Mouse (Mus musculus) neural tube, embryonic 12.5 days (tissue): ENCODE measurements around the gene Pfas. TPM values are rescaled to one million over a fixed set of nuclear protein-coding genes. Genes with fewer than 3 reads are reported as not detected.
A peak's percentile ranks its signal among the peaks of the same experiment; 100 is the strongest.
"Not testable (repeated sequence)": the region's sequence is repeated elsewhere in the genome, so short reads cannot be mapped to it uniquely, and the experiment has no call there.

Experiments used
- ATAC-seq: fragments of 200-750 bp; cut with Nextera tagmentation; 2 replicates; pipeline ENCODE4 v1.8.0; 2017; ENCODE audit warnings: low read depth, mild to moderate bottlenecking, moderate TSS enrichment, moderate library complexity; ENCODE audit not compliant: low FRiP score
- H3K27ac ChIP-seq: fragments of 300-500 bp; sonication (generic); 2 replicates; pipeline ENCODE4 v1.5.1; 2016
- H3K27me3 ChIP-seq: fragments of 300-500 bp; sonication (generic); replicated peaks from 2 replicates; pipeline ENCODE4 v1.6.1; 2016; ENCODE audit warnings: mild to moderate bottlenecking
- H3K36me3 ChIP-seq: fragments of 300-500 bp; sonication (generic); 2 replicates; pipeline ENCODE4 v1.6.1; 2016; ENCODE audit warnings: mild to moderate bottlenecking
- H3K4me1 ChIP-seq: fragments of 300-500 bp; sonication (generic); 2 replicates; pipeline ENCODE4 v1.6.1; 2016
- H3K4me2 ChIP-seq: fragments of 300-500 bp; sonication (generic); replicated peaks from 2 replicates; pipeline ENCODE4 v1.6.1; 2016; ENCODE audit warnings: mild to moderate bottlenecking
- H3K4me3 ChIP-seq: fragments of 300-500 bp; sonication (generic); 2 replicates; pipeline ENCODE4 v1.5.1; 2016
- H3K9ac ChIP-seq: fragments of 300-500 bp; sonication (generic); 2 replicates; pipeline ENCODE4 v1.6.1; 2016; ENCODE audit warnings: mild to moderate bottlenecking
- H3K9me3 ChIP-seq: fragments of 300-500 bp; sonication (generic); 2 replicates; pipeline ENCODE4 v1.6.1; 2016; ENCODE audit warnings: mild to moderate bottlenecking
- WGBS: fragments of 180-500 bp; shearing (Covaris S2); methylation state at CpG from one replicate; pipeline ENCODE4 v1.1.7; 2016; 5-methylcytosine and 5-hydroxymethylcytosine counted together
- polyA plus RNA-seq: library from polyadenylated mRNA; unstranded; fragments of >200 nt; fragmentation: Nextera tagmentation; extraction: Ambion mirVana; gene quantifications from 2 replicates; pipeline ENCODE4 v1.2.1, GENCODE M21; 2016

The Pfas gene
- polyA plus RNA-seq, 1 experiment from 2014 or later, result 26.3 TPM

DNA sequence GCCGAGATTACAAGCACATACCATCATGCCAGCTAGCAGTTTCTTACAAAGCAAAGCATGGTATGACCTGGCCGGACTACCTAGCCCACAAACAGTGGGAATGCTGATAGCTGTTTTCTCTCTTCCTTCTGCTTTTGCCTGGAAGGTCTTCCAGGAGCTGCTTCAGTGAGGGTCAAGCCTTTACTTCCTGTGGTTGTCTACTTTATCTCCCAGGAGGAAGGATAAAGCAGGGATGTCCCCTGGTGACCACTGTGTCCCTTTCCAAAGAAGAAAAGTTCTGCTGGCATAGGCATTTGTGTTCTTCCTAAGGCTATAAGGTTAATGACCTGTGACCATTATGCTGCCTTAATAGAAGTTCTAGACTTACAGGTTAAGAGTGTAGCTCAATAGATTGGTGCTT lies 44.9 kb downstream of the Pfas start:
- H3K9me3 ChIP-seq, result no peaks in the 10 kb centered on the region
- no peak for ATAC-seq
- no peak overlapping the region for H3K4me3 ChIP-seq
- H3K27me3 ChIP-seq, result no peaks in the 10 kb centered on the region
- no peak overlapping the region for H3K4me2 ChIP-seq
- WGBS, result 82% methylated on average over 2 of the region's 2 CpGs
- H3K36me3 ChIP-seq, result no peaks in the 10 kb centered on the region
- H3K27ac ChIP-seq, result no peak overlapping the region
- peaks cover 11% of the 10 kb centered on the region for H3K4me1 ChIP-seq
- no peak overlapping the region for H3K9ac ChIP-seq

DNA sequence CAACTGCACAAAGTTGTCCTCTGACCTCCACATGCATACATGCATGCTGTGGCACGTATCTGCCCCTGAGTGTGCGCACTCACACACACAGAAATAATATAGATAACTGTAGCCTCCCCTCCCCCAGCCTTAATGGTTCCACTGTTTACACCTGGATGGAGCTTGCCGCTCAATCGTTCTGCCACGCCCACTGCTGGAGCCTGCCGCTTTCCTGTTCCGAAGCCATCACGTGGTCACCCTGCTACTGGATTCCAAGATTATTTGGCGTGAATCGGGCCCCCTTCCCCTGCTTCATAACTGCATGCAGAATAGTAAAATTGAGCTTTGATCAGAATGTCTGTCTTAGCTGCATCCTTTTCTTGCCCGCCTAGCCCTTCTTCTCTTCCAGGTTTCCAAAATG lies 46.1 kb downstream of the Pfas start:
- not testable (repeated sequence) for H3K4me1 ChIP-seq
- 26% methylated on average over 11 of the region's 11 CpGs for WGBS

DNA sequence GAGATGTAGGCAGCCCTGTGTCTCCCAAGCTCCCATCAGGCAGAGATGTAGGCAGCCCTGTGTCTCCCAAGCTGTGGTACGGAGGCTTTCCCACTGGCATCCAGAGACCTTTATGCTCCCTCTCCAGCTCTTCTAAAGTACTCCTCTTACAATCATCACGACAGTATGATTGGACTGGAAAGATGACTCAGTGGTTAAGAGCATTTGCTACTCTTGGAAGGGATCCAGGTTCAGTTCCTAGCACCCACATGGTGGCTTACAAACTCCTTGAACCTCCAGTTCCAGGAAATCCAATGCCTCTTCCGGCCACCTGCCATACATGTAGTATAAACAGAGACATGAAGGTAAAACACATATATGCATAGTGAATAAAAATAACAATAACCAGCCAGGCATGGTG lies 46.7 kb downstream of the Pfas start:
- Histone ChIP-seq H3K36me3 (no peaks in the 10 kb centered on the region), H3K4me2 (no peak overlapping the region), H3K4me3 (no peak overlapping the region), H3K9me3 (no peaks in the 10 kb centered on the region), H3K27ac (no peak overlapping the region), H3K27me3 (peaks cover 10% of the 10 kb centered on the region), H3K9ac (no peak overlapping the region), H3K4me1 (no peaks in the 10 kb centered on the region)
- WGBS, result 84% methylated on average over 3 of the region's 3 CpGs
- no peak for ATAC-seq

More for the DNA sequence above, 46.1 kb downstream of the Pfas start:
- not testable (repeated sequence) for H3K27me3 ChIP-seq, H3K9ac ChIP-seq, H3K27ac ChIP-seq, H3K9me3 ChIP-seq, ATAC-seq, H3K36me3 ChIP-seq, H3K4me2 ChIP-seq, H3K4me3 ChIP-seq

DNA sequence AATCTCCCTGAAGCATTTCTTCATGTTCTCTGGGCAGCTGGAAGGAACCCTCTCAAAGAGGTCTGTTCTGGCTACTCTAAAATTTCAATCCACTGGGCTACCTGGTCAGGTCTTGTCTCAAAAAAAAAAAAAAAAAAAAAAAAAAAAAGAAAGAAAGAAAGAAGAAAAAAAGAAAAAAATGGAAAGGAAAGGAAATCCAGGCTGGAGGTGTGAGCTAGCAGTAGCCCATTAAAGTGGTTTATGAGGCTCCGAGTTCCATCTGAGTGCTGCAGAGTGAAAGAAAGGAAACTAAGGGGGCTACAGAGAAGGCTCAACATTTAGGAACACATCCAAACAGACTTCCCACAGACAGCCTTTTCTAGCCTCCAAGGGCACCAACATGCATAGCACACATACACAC lies 50.3 kb downstream of the Pfas start:
- peaks cover 17% of the 10 kb centered on the region for H3K4me1 ChIP-seq
- ATAC-seq, result no peak
- no peak overlapping the region for H3K4me2 ChIP-seq
- no peak overlapping the region for H3K27ac ChIP-seq
- no peak overlapping the region for H3K4me3 ChIP-seq
- 57% methylated on average over 1 of the region's 1 CpGs for WGBS
- no peaks in the 10 kb centered on the region for H3K36me3 ChIP-seq
- no peaks in the 10 kb centered on the region for H3K9me3 ChIP-seq
- H3K9ac ChIP-seq, result no peak overlapping the region
- peaks cover 40% of the 10 kb centered on the region for H3K27me3 ChIP-seq

DNA sequence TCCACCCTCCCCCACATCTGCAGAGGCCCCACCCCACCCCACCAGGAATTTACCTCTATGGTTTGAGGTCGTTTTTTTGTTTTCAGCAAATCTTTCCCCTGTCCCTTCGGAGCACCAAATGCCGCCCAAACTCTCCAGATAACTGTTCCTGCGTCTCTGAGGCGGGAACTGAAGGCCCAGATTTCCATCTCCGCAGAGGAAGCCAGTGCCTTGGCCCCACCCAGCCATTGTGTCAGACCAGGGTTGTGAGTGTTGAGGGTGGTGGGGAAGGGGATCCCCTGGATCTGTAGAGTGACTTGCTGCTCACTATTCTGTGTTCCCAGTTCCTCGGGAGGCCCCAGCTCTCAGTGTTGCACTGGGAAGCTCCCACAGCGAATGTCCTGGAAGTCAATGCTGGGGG lies 51.0 kb downstream of the Pfas start, which contains the start of gene Arhgef15:
Arhgef15 (minus strand) TSS at position 173 of the 400 bp plus-strand sequence.
- Histone ChIP-seq H3K9ac (no peak within 1 kb of the TSS), H3K27ac (no peak within 1 kb of the TSS)

DNA sequence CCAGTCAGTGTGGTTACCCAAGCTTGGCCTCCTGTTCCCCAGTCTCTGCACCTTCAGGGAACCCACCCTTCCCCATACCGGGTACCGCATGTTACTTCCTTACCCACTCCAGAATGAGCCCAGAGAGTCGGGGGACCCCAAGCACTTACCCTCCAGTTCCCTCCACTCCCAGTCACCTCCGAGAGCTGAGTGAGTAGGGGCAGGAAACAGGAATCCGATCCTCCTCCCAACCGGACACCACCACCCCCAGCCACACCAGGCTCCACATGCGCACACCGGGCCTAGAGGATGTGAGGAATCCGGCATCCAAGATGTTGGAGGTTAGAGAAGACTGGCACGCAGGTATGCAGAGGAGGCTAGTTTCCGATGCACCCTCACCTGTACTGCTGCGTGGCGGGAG lies 51.6 kb downstream of the Pfas start:
- Histone ChIP-seq H3K36me3 (no peaks in the 10 kb centered on the region), H3K4me1 (peaks cover 17% of the 10 kb centered on the region), H3K9ac (no peak overlapping the region), H3K4me3 (no peak overlapping the region), H3K9me3 (no peaks in the 10 kb centered on the region), H3K27me3 (peaks cover 45% of the 10 kb centered on the region), H3K4me2 (no peak overlapping the region), H3K27ac (no peak overlapping the region)
- ATAC-seq, result no peak
- WGBS, result 39% methylated on average over 13 of the region's 13 CpGs

More for the DNA sequence above, 51.0 kb downstream of the Pfas start, which contains the start of gene Arhgef15:
- H3K27me3 ChIP-seq, result peaks cover 41% of the 10 kb centered on the region
- 37% methylated on average over 8 of the region's 8 CpGs for WGBS
- no peaks in the 10 kb centered on the region for H3K9me3 ChIP-seq
- ATAC-seq, result no peak
- H3K4me1 ChIP-seq, result peaks cover 17% of the 10 kb centered on the region
- H3K4me2 ChIP-seq, result no peak within 1 kb of the TSS
- no peak within 1 kb of the TSS for H3K4me3 ChIP-seq
- H3K36me3 ChIP-seq, result no peaks in the 10 kb centered on the region

DNA sequence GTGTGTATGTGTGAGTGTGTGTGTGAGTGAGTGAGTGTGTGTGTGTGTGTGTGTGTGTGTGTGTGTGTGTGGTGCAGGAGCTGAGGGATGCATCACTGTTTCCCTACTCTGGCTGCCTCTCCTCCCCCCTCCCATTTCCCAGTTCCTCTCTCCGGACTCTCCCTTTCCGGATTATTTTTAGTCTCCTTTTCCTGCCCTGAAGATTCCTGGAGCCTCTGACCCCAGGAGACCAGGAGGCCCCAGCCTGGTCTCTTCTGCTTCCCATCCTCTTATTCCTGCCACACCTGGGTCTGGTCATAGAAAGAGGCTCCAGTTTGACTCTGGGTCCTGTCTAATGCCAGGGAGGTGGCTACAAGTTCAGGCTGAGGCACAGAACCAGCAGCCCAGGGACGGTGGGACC lies 52.2 kb downstream of the Pfas start:
- WGBS, result 39% methylated on average over 3 of the region's 3 CpGs
- H3K4me2 ChIP-seq, result no peak overlapping the region

DNA sequence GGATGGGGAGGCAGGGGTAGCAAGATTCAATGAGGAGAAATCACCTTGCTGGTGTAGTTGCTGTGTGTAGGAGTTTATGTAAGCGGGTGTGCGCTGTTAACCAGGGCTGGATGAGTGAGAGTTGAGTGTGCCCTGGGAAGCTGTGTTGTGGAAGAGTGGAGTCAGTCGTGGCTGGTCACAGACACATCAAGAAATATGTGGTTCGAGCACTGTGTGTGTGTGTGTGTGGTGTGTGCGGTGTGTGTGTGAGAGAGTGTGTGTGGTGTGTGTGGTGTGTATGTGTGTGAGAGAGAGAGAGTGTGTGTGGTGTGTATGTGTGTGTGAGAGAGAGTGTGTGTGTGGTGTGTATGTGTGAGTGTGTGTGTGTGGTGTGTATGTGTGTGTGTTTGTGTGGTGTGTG lies 52.8 kb downstream of the Pfas start:
- no peaks in the 10 kb centered on the region for H3K9me3 ChIP-seq
- no peak overlapping the region; the same call in 1 of the 2 replicates for H3K4me3 ChIP-seq
- H3K36me3 ChIP-seq, result no peaks in the 10 kb centered on the region
- no peak overlapping the region for H3K9ac ChIP-seq
- H3K27ac ChIP-seq, result no peak overlapping the region
- peak overlapping the region; percentile 57 for H3K4me2 ChIP-seq
- 75% methylated on average over 5 of the region's 5 CpGs for WGBS
- peaks cover 17% of the 10 kb centered on the region for H3K4me1 ChIP-seq
- peaks cover 48% of the 10 kb centered on the region for H3K27me3 ChIP-seq
- no peak for ATAC-seq

More for the DNA sequence above, 52.2 kb downstream of the Pfas start:
- no peak overlapping the region for H3K4me3 ChIP-seq
- no peak overlapping the region for H3K27ac ChIP-seq
- no peak for ATAC-seq
- H3K9ac ChIP-seq, result no peak overlapping the region
- peaks cover 17% of the 10 kb centered on the region for H3K4me1 ChIP-seq
- no peaks in the 10 kb centered on the region for H3K36me3 ChIP-seq
- peaks cover 48% of the 10 kb centered on the region for H3K27me3 ChIP-seq
- no peaks in the 10 kb centered on the region for H3K9me3 ChIP-seq

DNA sequence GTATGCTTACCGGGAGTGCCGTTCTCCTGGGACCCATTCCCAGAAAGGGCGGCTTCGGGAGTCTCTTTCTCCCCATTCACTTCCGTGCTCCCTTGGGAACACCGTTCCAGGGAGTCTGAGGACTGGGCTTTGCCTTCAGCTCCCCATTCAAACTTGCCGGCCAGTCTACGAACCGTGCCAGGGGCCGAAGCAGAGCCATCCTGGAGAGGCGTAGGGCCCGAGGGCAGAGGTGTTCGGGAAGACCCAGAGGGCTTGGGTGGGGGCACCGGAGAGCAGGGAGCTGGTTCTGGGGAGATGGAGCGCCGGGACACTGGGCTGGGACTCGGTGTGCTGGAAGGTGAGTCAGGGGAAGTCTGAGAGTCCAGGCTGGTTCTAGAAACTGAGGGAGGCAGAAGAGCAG lies 53.9 kb downstream of the Pfas start:
- H3K27ac ChIP-seq, result no peak overlapping the region
- no peak for ATAC-seq
- H3K9ac ChIP-seq, result peak overlapping the region; percentile 50; the same call in 1 of the 2 replicates
- peaks cover 17% of the 10 kb centered on the region for H3K4me1 ChIP-seq
- H3K9me3 ChIP-seq, result no peaks in the 10 kb centered on the region
- peak overlapping the region; percentile 57 for H3K4me2 ChIP-seq
- WGBS, result 2% methylated on average over 17 of the region's 17 CpGs
- H3K4me3 ChIP-seq, result peak overlapping the region; percentile 27
- H3K27me3 ChIP-seq, result peaks cover 51% of the 10 kb centered on the region
- no peaks in the 10 kb centered on the region for H3K36me3 ChIP-seq

DNA sequence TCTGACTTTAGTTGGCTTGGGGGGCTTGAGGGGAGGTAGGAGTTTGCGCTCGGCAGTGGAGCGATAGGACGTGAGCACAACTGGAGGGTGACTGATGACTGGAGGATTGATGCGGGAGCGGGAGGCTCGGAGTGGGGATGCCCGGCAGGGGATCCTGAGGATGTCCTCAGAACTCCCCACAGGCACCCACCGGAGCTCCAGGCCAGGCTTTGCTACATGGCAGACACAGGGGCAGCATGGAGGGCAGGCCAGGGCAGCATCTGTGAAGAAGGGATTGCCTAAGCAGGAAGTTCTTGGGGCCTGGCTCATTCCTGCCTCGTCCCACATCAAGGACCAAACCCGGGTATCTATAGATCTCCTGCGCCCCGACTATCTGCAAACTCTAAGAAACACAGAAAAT lies 54.4 kb downstream of the Pfas start:
- H3K36me3 ChIP-seq, result no peaks in the 10 kb centered on the region
- no peak overlapping the region for H3K27ac ChIP-seq
- H3K9me3 ChIP-seq, result no peaks in the 10 kb centered on the region
- WGBS, result 5% methylated on average over 13 of the region's 13 CpGs
- H3K4me1 ChIP-seq, result peaks cover 17% of the 10 kb centered on the region
- H3K4me3 ChIP-seq, result no peak overlapping the region
- ATAC-seq, result no peak
- no peak overlapping the region for H3K9ac ChIP-seq
- H3K4me2 ChIP-seq, result peak overlapping the region; percentile 57
- H3K27me3 ChIP-seq, result peaks cover 51% of the 10 kb centered on the region

DNA sequence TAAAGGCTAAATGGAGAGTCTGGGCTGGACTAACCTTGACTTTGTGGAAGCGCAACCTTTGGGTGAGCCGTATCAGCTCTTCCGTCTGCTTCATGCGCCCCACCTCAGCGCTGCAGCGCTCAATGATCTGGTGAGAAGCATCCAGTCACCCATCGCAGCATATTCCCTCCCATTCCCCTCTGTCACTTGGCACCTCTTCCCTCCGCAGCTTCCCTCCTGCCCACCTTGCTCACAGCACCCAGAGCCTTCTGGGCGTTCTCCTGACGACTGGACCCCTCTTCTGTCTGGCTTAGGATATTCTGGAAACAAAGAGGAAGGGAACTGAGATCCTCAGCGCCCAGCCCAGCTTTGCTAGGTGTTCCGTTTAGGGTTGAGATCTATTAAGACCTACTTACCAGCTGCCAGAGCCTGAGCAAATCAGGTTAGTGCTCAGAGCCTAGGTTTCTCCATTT lies 60.7 kb downstream of the Pfas start:
- Histone ChIP-seq H3K4me1 (peaks cover 5% of the 10 kb centered on the region; the same call in 1 of the 2 replicates), H3K4me2 (peak overlapping the region; percentile 52), H3K27me3 (peaks cover 23% of the 10 kb centered on the region), H3K9ac (peak overlapping the region; percentile 6; the same call in 1 of the 2 replicates), H3K27ac (no peak overlapping the region), H3K36me3 (no peaks in the 10 kb centered on the region), H3K9me3 (no peaks in the 10 kb centered on the region), H3K4me3 (peak overlapping the region; percentile 24)
- WGBS, result 6% methylated on average over 12 of the region's 12 CpGs
- ATAC-seq, result no peak

DNA sequence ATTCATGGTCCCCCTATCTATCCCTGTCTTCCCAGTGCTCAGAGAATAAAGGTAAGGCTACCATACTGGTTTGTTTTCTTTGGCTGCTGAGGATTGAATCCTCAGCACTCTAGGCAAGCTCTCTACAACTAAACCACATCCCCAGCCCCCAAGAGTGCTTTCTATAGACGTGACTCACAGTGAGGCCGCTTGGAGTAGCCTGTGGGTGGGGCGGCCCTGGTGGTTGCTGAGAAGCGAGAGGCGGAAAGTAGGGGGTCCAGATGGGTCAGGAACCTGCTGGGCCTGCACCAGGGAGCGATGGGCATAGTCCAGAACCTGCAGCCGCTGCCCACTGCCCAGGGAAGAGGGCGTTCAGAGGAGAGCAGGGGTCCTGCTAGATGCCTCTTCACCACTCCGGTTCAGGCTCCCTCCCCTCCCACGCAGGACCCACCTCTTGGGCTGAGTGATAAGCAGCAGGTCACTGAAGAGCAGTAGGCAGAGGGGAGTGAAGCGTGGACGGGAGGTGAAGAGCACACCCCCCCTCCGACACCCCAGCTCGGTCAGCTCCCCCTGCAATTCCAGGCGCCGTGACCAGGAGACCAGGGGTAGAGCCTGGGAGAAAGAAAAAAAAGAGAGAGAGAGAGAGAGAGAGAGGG lies 61.3 kb downstream of the Pfas start:
- no peaks in the 10 kb centered on the region for H3K9me3 ChIP-seq
- H3K27me3 ChIP-seq, result peaks cover 21% of the 10 kb centered on the region
- H3K36me3 ChIP-seq, result no peaks in the 10 kb centered on the region
- peak overlapping the region; percentile 52 for H3K4me2 ChIP-seq
- peak overlapping the region; percentile 24 for H3K4me3 ChIP-seq
- 9% methylated on average over 16 of the region's 16 CpGs for WGBS
- peaks cover 5% of the 10 kb centered on the region; the same call in 1 of the 2 replicates for H3K4me1 ChIP-seq
- no peak for ATAC-seq
- peak overlapping the region; percentile 53 for H3K9ac ChIP-seq
- no peak overlapping the region for H3K27ac ChIP-seq

DNA sequence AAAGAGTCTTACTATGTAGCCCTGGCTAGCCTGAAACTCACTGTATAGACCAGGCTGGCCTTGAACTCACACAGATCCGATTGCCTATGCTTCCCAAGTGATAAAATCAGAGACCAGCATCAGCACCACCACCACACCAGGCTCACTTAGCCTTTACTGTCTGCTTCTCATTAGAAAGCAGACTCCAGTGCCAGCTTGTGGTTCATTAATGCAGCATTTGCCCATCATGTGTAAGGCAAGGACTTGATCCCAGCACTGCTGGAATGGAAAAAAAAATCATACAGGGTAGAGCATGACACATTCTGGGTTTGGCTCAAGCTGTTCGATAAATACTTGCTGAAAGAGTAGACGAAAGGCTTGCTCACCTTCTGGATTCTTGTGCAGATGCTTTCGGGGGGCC lies 62.3 kb downstream of the Pfas start:
- Histone ChIP-seq H3K9ac (no peak overlapping the region), H3K36me3 (no peaks in the 10 kb centered on the region), H3K9me3 (no peaks in the 10 kb centered on the region), H3K27me3 (peaks cover 16% of the 10 kb centered on the region), H3K4me3 (no peak overlapping the region), H3K4me2 (no peak overlapping the region), H3K27ac (no peak overlapping the region), H3K4me1 (peaks cover 5% of the 10 kb centered on the region; the same call in 1 of the 2 replicates)
- 89% methylated on average over 4 of the region's 4 CpGs for WGBS
- no peak for ATAC-seq
